Comparison of ENCODE assay signal across 9 mouse cellular contexts in the genomic region with DNA sequence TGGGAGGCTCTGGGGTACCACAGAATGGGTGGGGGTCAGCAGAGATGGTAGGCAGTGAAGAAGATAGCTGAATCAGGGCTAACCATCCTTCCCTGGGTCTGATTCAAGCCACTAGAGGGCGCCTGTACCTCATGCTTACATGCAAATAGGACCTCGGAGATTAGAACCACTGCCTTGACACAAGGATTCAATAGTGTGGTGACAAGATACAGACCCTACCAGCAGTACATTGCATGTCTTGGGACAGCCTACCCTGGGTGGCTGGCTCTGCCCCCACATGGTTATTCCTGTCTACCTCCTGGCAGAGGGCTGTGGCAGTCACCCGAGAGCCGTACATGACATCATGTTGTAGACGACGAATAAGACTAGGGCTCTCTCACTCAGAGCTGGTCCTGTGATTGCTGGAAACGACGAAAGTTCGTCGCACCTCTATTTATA. TPM values are rescaled to one million over a fixed set of nuclear protein-coding genes. Genes with fewer than 3 reads are reported as not detected.
DNase-seq lines count a peak whose midpoint lies in the region; ATAC-seq and TF ChIP-seq lines count a peak whose summit lies in the region.
"Had no signal": no experiment of that assay in that cellular context is flagged by ENCODE, and none has a peak within 500 bp of the region (broad histone marks: within the 10 kb centered on the region; RNA-seq: fewer than 3 reads in every experiment).

No protein-coding gene starts in this region.

- TF ChIP-seq RAD21 in MEL (IDR thresholded peaks at IDR 0.05; ENCODE audit: low read depth, low read length), result peak; percentile 69

- H3K4me3 ChIP-seq in MEL (ENCODE audit: control insufficient read depth in 1 of 2, insufficient read depth in 1 of 2, low read depth in 2 of 2, low read length in 2 of 2), result no peak overlapping the region
- no peak overlapping the region for H3K4me3 ChIP-seq in forebrain, embryonic 15.5 days
- H3K4me3 ChIP-seq in liver, embryonic 14.5 days (ENCODE audit: insufficient read depth in 1 of 2, low read depth in 2 of 2, low read length in 2 of 2), result no peak overlapping the region
- no peak overlapping the region for H3K4me3 ChIP-seq in neural tube, embryonic 14.5 days (ENCODE audit: low read depth, low read length)
- H3K4me3 ChIP-seq: megakaryocyte, embryonic 14.5 days had no signal

- TF ChIP-seq CTCF in MEL (IDR thresholded peaks at IDR 0.05 in 2 of 3, conservative IDR thresholded peaks at IDR 0.05 in 1 of 3; ENCODE audit: control insufficient read depth in 1 of 3, insufficient read depth in 1 of 3, low read depth in 2 of 3, low read length in 3 of 3, poor library complexity in 1 of 3, severe bottlenecking in 1 of 3), result peak; percentile 82 to 90 (median 86)
- TF ChIP-seq CTCF in liver, embryonic 14.5 days (IDR thresholded peaks at IDR 0.05; ENCODE audit: low read depth), result peak; percentile 83

- 47% methylated on average over 10 of the region's 10 CpGs for WGBS in forebrain, embryonic 15.5 days
- 47% methylated on average over 10 of the region's 10 CpGs for WGBS in liver, embryonic 14.5 days (ENCODE audit: insufficient replicate concordance)
- WGBS in neural tube, embryonic 14.5 days, result 66% methylated on average over 10 of the region's 10 CpGs

- no peak for TF ChIP-seq POLR2A in MEL (IDR thresholded peaks at IDR 0.05; ENCODE audit: control insufficient read depth in 1 of 2, insufficient read depth in 1 of 2, low read depth in 1 of 2, low read length in 2 of 2, poor library complexity in 1 of 2)

- H3K9me3 ChIP-seq in MEL (replicated peaks; ENCODE audit: insufficient read depth, low read length), result no peaks in the 10 kb centered on the region
- H3K9me3 ChIP-seq in forebrain, embryonic 15.5 days, result no peaks in the 10 kb centered on the region
- H3K9me3 ChIP-seq in liver, embryonic 14.5 days (ENCODE audit: control insufficient read depth, low read length), result no peaks in the 10 kb centered on the region
- H3K9me3 ChIP-seq in neural tube, embryonic 14.5 days (ENCODE audit: control insufficient read depth, low read length), result no peaks in the 10 kb centered on the region
- H3K9me3 ChIP-seq: megakaryocyte, embryonic 14.5 days had no signal

- H3K27me3 ChIP-seq in MEL (ENCODE audit: control insufficient read depth in 1 of 2, insufficient read depth in 2 of 2, low read length in 2 of 2), result peaks cover 3 to 11% of the 10 kb centered on the region in 2 experiments; a peak in 3 of 4 replicates
- no peaks in the 10 kb centered on the region for H3K27me3 ChIP-seq in forebrain, embryonic 15.5 days
- H3K27me3 ChIP-seq in liver, embryonic 14.5 days (ENCODE audit: control insufficient read depth, insufficient read depth, low read length), result no peaks in the 10 kb centered on the region
- H3K27me3 ChIP-seq in neural tube, embryonic 14.5 days (ENCODE audit: control insufficient read depth, insufficient read depth, low read length), result no peaks in the 10 kb centered on the region

- peak; percentile 57 for ATAC-seq in forebrain, embryonic 15.5 days (replicated peaks)
- ATAC-seq in liver, embryonic 14.5 days (ENCODE audit: insufficient read depth), result no peak
- peak; percentile 75 for ATAC-seq in neural tube, embryonic 14.5 days (ENCODE audit: low read depth)

- DNase-seq in MEL (ENCODE audit: low read depth, low spot score), result peak; percentile 72
- DNase-seq in cerebellum, adult 11 months, result peak; percentile 26
- DNase-seq in heart, postnatal 10 days, result peak; percentile 76 to 85
- peak; percentile 84 to 86 for DNase-seq in kidney, postnatal 4 days
- peak in 1 of 3 experiments; percentile 23 for DNase-seq in liver, embryonic 14.5 days (ENCODE audit: low read depth in 3 of 3, low spot score in 3 of 3)
- peak; percentile 73 for DNase-seq in thymus, postnatal 14 days

- no peak for TF ChIP-seq EP300 in MEL (IDR thresholded peaks at IDR 0.05; ENCODE audit: low read depth in 1 of 2, low read length in 2 of 2)
- no peak for TF ChIP-seq EP300 in liver, embryonic 14.5 days (IDR thresholded peaks at IDR 0.05; ENCODE audit: low read depth)

- H3K9ac ChIP-seq in MEL (ENCODE audit: control insufficient read depth, low read depth, low read length, poor library complexity, severe bottlenecking), result no peak overlapping the region
- no peak overlapping the region for H3K9ac ChIP-seq in forebrain, embryonic 15.5 days (replicated peaks)
- no peak overlapping the region for H3K9ac ChIP-seq in liver, embryonic 14.5 days (replicated peaks)
- no peak overlapping the region for H3K9ac ChIP-seq in neural tube, embryonic 14.5 days (replicated peaks; ENCODE audit: low read depth, low read length)

- no peaks in the 10 kb centered on the region for H3K4me1 ChIP-seq in MEL (ENCODE audit: control insufficient read depth in 1 of 2, insufficient read depth in 2 of 2, low read length in 2 of 2)
- no peaks in the 10 kb centered on the region for H3K4me1 ChIP-seq in forebrain, embryonic 15.5 days
- no peaks in the 10 kb centered on the region for H3K4me1 ChIP-seq in liver, embryonic 14.5 days (replicated peaks; ENCODE audit: control insufficient read depth in 2 of 2, insufficient read depth in 2 of 2, low read length in 1 of 2)
- H3K4me1 ChIP-seq in neural tube, embryonic 14.5 days (ENCODE audit: control insufficient read depth, insufficient read depth, low read length), result no peaks in the 10 kb centered on the region
- H3K4me1 ChIP-seq: megakaryocyte, embryonic 14.5 days had no signal

- H3K4me2 ChIP-seq in forebrain, embryonic 15.5 days (replicated peaks), result no peak overlapping the region
- no peak overlapping the region for H3K4me2 ChIP-seq in liver, embryonic 14.5 days (ENCODE audit: low read depth)
- no peak overlapping the region for H3K4me2 ChIP-seq in neural tube, embryonic 14.5 days (ENCODE audit: low read depth, low read length)

- no peak overlapping the region for H3K27ac ChIP-seq in MEL (ENCODE audit: control insufficient read depth, low read depth, low read length)
- H3K27ac ChIP-seq in forebrain, embryonic 15.5 days (replicated peaks), result no peak overlapping the region
- H3K27ac ChIP-seq in liver, embryonic 14.5 days, result no peak overlapping the region
- no peak overlapping the region for H3K27ac ChIP-seq in neural tube, embryonic 14.5 days (ENCODE audit: low read depth, low read length)

- no peaks in the 10 kb centered on the region for H3K36me3 ChIP-seq in MEL (ENCODE audit: control insufficient read depth in 1 of 2, insufficient read depth in 2 of 2, low read length in 2 of 2)
- no peaks in the 10 kb centered on the region for H3K36me3 ChIP-seq in forebrain, embryonic 15.5 days
- H3K36me3 ChIP-seq in liver, embryonic 14.5 days (replicated peaks; ENCODE audit: control insufficient read depth, insufficient read depth, low read depth), result no peaks in the 10 kb centered on the region
- no peaks in the 10 kb centered on the region for H3K36me3 ChIP-seq in neural tube, embryonic 14.5 days (ENCODE audit: control insufficient read depth, insufficient read depth, low read length)

- intact Hi-C loops in heart, postnatal 10 days (cut with DNase I), result loop anchor here (1.0 kb wide), 2 partner anchors 20 to 142 kb away; a partner anchor contains a TSS

- no peaks in the 10 kb centered on the region for H3K79me2 ChIP-seq in MEL (ENCODE audit: control insufficient read depth, insufficient read depth, low read length, poor library complexity)

TF ChIP-seq in MEL, 35 proteins besides CTCF, POLR2A, EP300 and RAD21 (continues in another document):
- TF ChIP-seq MAX (IDR thresholded peaks at IDR 0.05; ENCODE audit: low read length) (no peak), SIN3A (IDR thresholded peaks at IDR 0.05; ENCODE audit: low read length) (no peak), POLR2AphosphoS5 (IDR thresholded peaks at IDR 0.05; ENCODE audit: borderline replicate concordance, low read depth, low read length) (no peak), ELF1 (IDR thresholded peaks at IDR 0.05; ENCODE audit: low read depth, low read length) (no peak), CHD2 (IDR thresholded peaks at IDR 0.05; ENCODE audit: low read length) (no peak), BHLHE40 (IDR thresholded peaks at IDR 0.05; ENCODE audit: borderline replicate concordance, low read depth, low read length) (no peak), ZC3H11A (IDR thresholded peaks at IDR 0.05; ENCODE audit: low read depth, low read length) (peak; percentile 2; the same call in 1 of the 2 replicates), SMC3 (IDR thresholded peaks at IDR 0.05; ENCODE audit: low read depth, low read length) (peak; percentile 71), MXI1 (IDR thresholded peaks at IDR 0.05; ENCODE audit: low read depth, low read length) (no peak)

RNA-seq across cellular contexts. Expression of a gene that starts 30.6 kb away (rescaled TPM):
- total RNA-seq in MEL (2012; rRNA removed), result 19.3 and 23.9 TPM in 2 replicates
- 100 to 1,000 TPM in 1 of 2 experiments, 10 to 100 TPM in 1; 20.6 to 106 TPM for polyA plus RNA-seq in MEL (2012; ENCODE audit: insufficient read depth in 1 of 2, insufficient read length in 2 of 2, low read depth in 1 of 2, low replicate concordance in 2 of 2, missing spikeins in 1 of 2)
- 31.5 and 33.5 TPM in 2 replicates for polyA plus RNA-seq in forebrain, embryonic 15.5 days (2015; fragmentation: Nextera tagmentation; extraction: Ambion mirVana)
- 10 to 100 TPM; 44.5 to 45.4 TPM for total RNA-seq in heart, postnatal 10 days (2021)
- polyA plus RNA-seq in liver, embryonic 14.5 days (2012; rRNA removed), result 6.8 and 7.8 TPM in 2 replicates
- polyA plus RNA-seq in liver, embryonic 14.5 days (2014; fragmentation: Nextera tagmentation; extraction: Ambion mirVana), result 13.4 and 14.9 TPM in 2 replicates
- polyA plus RNA-seq in neural tube, embryonic 14.5 days (2014; fragmentation: Nextera tagmentation; extraction: Ambion mirVana), result 42.1 and 50.3 TPM in 2 replicates

RNA-seq across cellular contexts. Expression of a gene that starts 49.1 kb away (rescaled TPM):
- total RNA-seq in MEL (2012; rRNA removed), result 35.1 and 40.3 TPM in 2 replicates
- polyA plus RNA-seq in MEL (2012; ENCODE audit: insufficient read depth in 1 of 2, insufficient read length in 2 of 2, low read depth in 1 of 2, low replicate concordance in 2 of 2, missing spikeins in 1 of 2), result 10 to 100 TPM in 1 of 2 experiments, not detected in 1; 61.5 TPM
- 4.1 and 5.3 TPM in 2 replicates for polyA plus RNA-seq in forebrain, embryonic 15.5 days (2015; fragmentation: Nextera tagmentation; extraction: Ambion mirVana)
- 100 to 1,000 TPM; 141 to 152 TPM for total RNA-seq in heart, postnatal 10 days (2021)
- polyA plus RNA-seq in liver, embryonic 14.5 days (2012; rRNA removed), result 5.1 and 5.3 TPM in 2 replicates
- 11.1 and 13.6 TPM in 2 replicates for polyA plus RNA-seq in liver, embryonic 14.5 days (2014; fragmentation: Nextera tagmentation; extraction: Ambion mirVana)
- polyA plus RNA-seq in neural tube, embryonic 14.5 days (2014; fragmentation: Nextera tagmentation; extraction: Ambion mirVana), result 3.9 and 5.5 TPM in 2 replicates

RNA-seq across cellular contexts. Expression of a gene that starts 49.2 kb away (rescaled TPM):
- total RNA-seq in MEL (2012; rRNA removed), result 4.2 and 4.6 TPM in 2 replicates
- 10 to 100 TPM in 1 of 2 experiments, not detected in 1; 14.1 TPM for polyA plus RNA-seq in MEL (2012; ENCODE audit: insufficient read depth in 1 of 2, insufficient read length in 2 of 2, low read depth in 1 of 2, low replicate concordance in 2 of 2, missing spikeins in 1 of 2)
- polyA plus RNA-seq in forebrain, embryonic 15.5 days (2015; fragmentation: Nextera tagmentation; extraction: Ambion mirVana), result 15.6 and 16.0 TPM in 2 replicates
- total RNA-seq in heart, postnatal 10 days (2021), result 10 to 100 TPM; 15.7 to 16.0 TPM
- 2.9 and 3.6 TPM in 2 replicates for polyA plus RNA-seq in liver, embryonic 14.5 days (2012; rRNA removed)
- 4.9 and 5.2 TPM in 2 replicates for polyA plus RNA-seq in liver, embryonic 14.5 days (2014; fragmentation: Nextera tagmentation; extraction: Ambion mirVana)
- 17.6 and 17.8 TPM in 2 replicates for polyA plus RNA-seq in neural tube, embryonic 14.5 days (2014; fragmentation: Nextera tagmentation; extraction: Ambion mirVana)
